ENCODE assay signal across 17 mouse cellular contexts in genomic region chr17:73984508-73984907, GRCm38 (mm10). TPM values are rescaled to one million over a fixed set of nuclear protein-coding genes. Genes with fewer than 3 reads are reported as not detected.
A peak's percentile ranks its signal among the peaks of the same experiment; 100 is the strongest.
DNase-seq lines count a peak whose midpoint lies in the region; ATAC-seq lines count a peak whose summit lies in the region.
"Had no signal": no experiment of that assay in that cellular context is flagged by ENCODE, and none has a peak within 500 bp of the region (broad histone marks: within the 10 kb centered on the region; RNA-seq: fewer than 3 reads in every experiment).

No protein-coding gene starts in this region.

- H3K27me3 ChIP-seq in limb, embryonic 11.5 days (ENCODE audit: control insufficient read depth, insufficient read depth, low read length), result no peaks in the 10 kb centered on the region
- H3K27me3 ChIP-seq: CH12.LX; embryonic facial prominence, embryonic 13.5 days; forebrain, embryonic 12.5 days; liver, embryonic 15.5 days had no signal

- no peak overlapping the region for H3K27ac ChIP-seq in limb, embryonic 11.5 days (replicated peaks; ENCODE audit: low read depth, low read length)
- H3K27ac ChIP-seq: embryonic facial prominence, embryonic 13.5 days; forebrain, embryonic 12.5 days; liver, embryonic 15.5 days; macrophage had no signal

- no peaks in the 10 kb centered on the region for H3K36me3 ChIP-seq in limb, embryonic 11.5 days (ENCODE audit: control insufficient read depth, insufficient read depth, low read length)
- H3K36me3 ChIP-seq: embryonic facial prominence, embryonic 13.5 days; forebrain, embryonic 12.5 days; liver, embryonic 15.5 days had no signal

- no peak overlapping the region for H3K4me3 ChIP-seq in limb, embryonic 11.5 days (ENCODE audit: low read depth, low read length)
- H3K4me3 ChIP-seq: embryonic facial prominence, embryonic 13.5 days; forebrain, embryonic 12.5 days; heart, adult 2 months; liver, embryonic 15.5 days had no signal

- no peaks in the 10 kb centered on the region for H3K9me3 ChIP-seq in limb, embryonic 11.5 days (ENCODE audit: control insufficient read depth, low read length)
- H3K9me3 ChIP-seq: embryonic facial prominence, embryonic 13.5 days; forebrain, embryonic 12.5 days; liver, embryonic 15.5 days had no signal

- DNase-seq in kidney, postnatal 14 days, result peak; percentile 13
- no peak for DNase-seq in kidney, adult 8-10 months
- peak; percentile 50 for DNase-seq in Muller cell, postnatal 12 days (ENCODE audit: inconsistent ontology term)
- DNase-seq in embryo, embryonic 11 days, result peak; percentile 68
- DNase-seq in limb, embryonic 11.5 days (ENCODE audit: low spot score), result peak; percentile 54
- DNase-seq in spleen, postnatal 10 days (ENCODE audit: low spot score in 2 of 2), result no peak
- no peak for DNase-seq in ovary, adult 18-20 months (ENCODE audit: low spot score)
- no peak for DNase-seq in urinary bladder, postnatal 36 days (ENCODE audit: low spot score in 2 of 2)
- DNase-seq: cerebellum, adult 18-20 months; heart, adult 2 months; heart, postnatal 10 days; thymus, postnatal 36 days had no signal

- no peak overlapping the region for H3K4me2 ChIP-seq in limb, embryonic 11.5 days (ENCODE audit: low read depth, severe bottlenecking)
- H3K4me2 ChIP-seq: embryonic facial prominence, embryonic 13.5 days; forebrain, embryonic 12.5 days; liver, embryonic 15.5 days had no signal

- 0% methylated on average over 4 of the region's 4 CpGs for WGBS in limb, embryonic 11.5 days

- peak; percentile 39; the same call in 1 of the 2 replicates for ATAC-seq in limb, embryonic 11.5 days (ENCODE audit: insufficient number of reproducible peaks, low FRiP score, low TSS enrichment, low read depth)

- H3K4me1 ChIP-seq in limb, embryonic 11.5 days (ENCODE audit: control insufficient read depth, insufficient read depth, low read length), result no peaks in the 10 kb centered on the region
- H3K4me1 ChIP-seq: forebrain, embryonic 12.5 days; liver, embryonic 15.5 days had no signal

- H3K9ac ChIP-seq in limb, embryonic 11.5 days (ENCODE audit: low read length), result no peak overlapping the region
- H3K9ac ChIP-seq: embryonic facial prominence, embryonic 13.5 days; forebrain, embryonic 12.5 days; liver, embryonic 15.5 days had no signal

RNA-seq across cellular contexts. Expression of gene Xdh, which starts 34.5 kb away (rescaled TPM):
- polyA plus RNA-seq in limb, embryonic 11.5 days (2014; fragmentation: Nextera tagmentation; extraction: Ambion mirVana), result 0.19 and 0.45 TPM in 2 replicates

Comparison
In these comparisons a context has a peak if more than half of its experiments do, and no peak if none do; other contexts are left out.
1. DNase-seq: peak in kidney, postnatal 14 days (single experiment), Muller cell, postnatal 12 days (single experiment), embryo, embryonic 11 days (single experiment) and limb, embryonic 11.5 days (single experiment); none in kidney, adult 8-10 months (0 of 2), spleen, postnatal 10 days (0 of 2), ovary, adult 18-20 months (single experiment) and urinary bladder, postnatal 36 days (0 of 2).